Mouse (Mus musculus): Measurements from ENCODE around the gene Hmcn1.

DNA sequence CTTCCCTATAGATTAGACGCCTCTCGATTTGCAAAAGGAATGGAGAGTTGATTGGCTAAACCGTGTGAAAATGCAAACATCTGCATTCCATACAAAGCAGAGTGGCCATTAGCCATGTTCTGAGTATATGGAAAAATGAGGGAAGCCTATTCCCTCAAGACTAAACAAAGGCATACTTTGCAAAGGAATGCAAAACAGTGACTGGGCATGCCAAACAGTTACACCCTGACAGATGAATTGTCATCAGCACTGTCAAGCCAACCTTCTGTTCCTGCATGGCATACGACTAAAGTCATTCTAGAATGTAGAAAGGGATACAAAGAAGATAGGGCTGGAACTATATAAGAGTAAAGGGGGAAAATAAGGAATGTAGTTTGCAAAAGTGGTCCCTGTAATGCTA, 115.3 kb downstream of the Hmcn1 start:
- no peak for TF ChIP-seq POLR2A (IDR thresholded peaks at IDR 0.05; ENCODE audit: control insufficient read depth, extremely low read depth, insufficient read depth, low read length, poor library complexity)
- no peak for TF ChIP-seq CTCF (IDR thresholded peaks at IDR 0.05; ENCODE audit: borderline replicate concordance, control insufficient read depth, extremely low read depth, insufficient read depth, low read length, poor library complexity)

Data from thymus, adult 2 months (tissue).